Mouse (Mus musculus) myocyte (in vitro differentiated cells): Measurements from ENCODE around the gene Slc24a3.

Experiments
- CEBPB ChIP-seq: IDR thresholded peaks from 2 replicates; pipeline ENCODE4 v1.6.1; 2011; ENCODE audit warnings: mild to moderate bottlenecking, moderate library complexity; ENCODE audit not compliant: poor library complexity, insufficient read depth, severe bottlenecking
- E2F4 ChIP-seq: IDR thresholded peaks from one replicate; pipeline ENCODE4 v1.6.1; 2011; ENCODE audit warnings: mild to moderate bottlenecking, control low read depth, moderate library complexity; ENCODE audit not compliant: insufficient read depth
- MAX ChIP-seq: IDR thresholded peaks from one replicate; pipeline ENCODE4 v1.6.1; 2011; ENCODE audit warnings: low read depth, mild to moderate bottlenecking, control low read depth
- MYOG ChIP-seq, 3 experiments: IDR thresholded peaks; one replicate each; pipeline ENCODE4 v1.6.1; 2011; ENCODE audit warnings: control low read depth in 2 of 3, low read depth in 2 of 3, mild to moderate bottlenecking in 2 of 3; ENCODE audit not compliant: insufficient read length in 2 of 3, control insufficient read depth in 1 of 3, insufficient read depth in 1 of 3
- POLR2A ChIP-seq: IDR thresholded peaks from one replicate; pipeline ENCODE4 v1.6.1; 2011; ENCODE audit warnings: low read depth, mild to moderate bottlenecking, control low read depth, moderate library complexity; ENCODE audit not compliant: insufficient read length
- POLR2AphosphoS2 ChIP-seq: IDR thresholded peaks from one replicate; pipeline ENCODE4 v1.6.1; 2011; ENCODE audit warnings: low read depth, control low read depth; ENCODE audit not compliant: insufficient read length
- REST ChIP-seq: IDR thresholded peaks from one replicate; pipeline ENCODE4 v1.6.1; 2011; ENCODE audit warnings: mild to moderate bottlenecking, control low read depth, moderate library complexity; ENCODE audit not compliant: insufficient read depth, insufficient read length
- SRF ChIP-seq: IDR thresholded peaks from one replicate; pipeline ENCODE4 v1.6.1; 2011; ENCODE audit warnings: low read depth; ENCODE audit not compliant: control insufficient read depth, insufficient read length
- TCF12 ChIP-seq: IDR thresholded peaks from one replicate; pipeline ENCODE4 v1.6.1; 2011; ENCODE audit warnings: mild to moderate bottlenecking, control low read depth; ENCODE audit not compliant: poor library complexity, insufficient read depth, severe bottlenecking
- TCF3 ChIP-seq: IDR thresholded peaks from one replicate; pipeline ENCODE4 v1.6.1; 2011; ENCODE audit warnings: low read depth, control low read depth; ENCODE audit not compliant: insufficient read length
- USF1 ChIP-seq: IDR thresholded peaks from one replicate; pipeline ENCODE4 v1.6.1; 2011; ENCODE audit warnings: low read depth, mild to moderate bottlenecking, control low read depth, moderate library complexity

- TF ChIP-seq POLR2A (no peak), MAX (no peak), TCF3 (no peak), E2F4 (no peak), POLR2AphosphoS2 (no peak), TCF12 (no peak), CEBPB (no peak), MYOG (IDR thresholded peaks at IDR 0.05; ENCODE audit: control insufficient read depth in 1 of 3, insufficient read depth in 1 of 3, insufficient read length in 2 of 3, low read depth in 2 of 3) (no peak), USF1 (no peak), SRF (no peak), REST (no peak)
These were observed 493.7 kb downstream of the Slc24a3 start for GRCm38 (mm10) chr2:145661242-145661641.
